Mouse (Mus musculus) hindbrain, embryonic 16.5 days (tissue): ENCODE measurements at regions not wholly inside any gene's neighbourhood (a gene's known extent, or its start where the extent isn't known, plus 50 kb on each side); places are given as distances from the start of the nearest gene placed in this dataset. TPM values are rescaled to one million over a fixed set of nuclear protein-coding genes. Genes with fewer than 3 reads are reported as not detected.

Source experiments
- ATAC-seq: fragments of 200-750 bp; cut with Nextera tagmentation; 2 replicates; pipeline ENCODE4 v1.8.0; 2017; ENCODE audit warnings: moderate TSS enrichment, moderate library complexity
- H3K27ac ChIP-seq: fragments of 300-500 bp; sonication (generic); 2 replicates; pipeline ENCODE4 v1.5.1; 2014; ENCODE audit warnings: low read depth, mild to moderate bottlenecking, control low read depth, low read length, moderate library complexity
- H3K27me3 ChIP-seq: fragments of 300-500 bp; sonication (generic); replicated peaks from 2 replicates; pipeline ENCODE4 v1.6.1; 2014; ENCODE audit warnings: low read length; ENCODE audit not compliant: control insufficient read depth, insufficient read depth
- H3K36me3 ChIP-seq: fragments of 300-500 bp; sonication (generic); 2 replicates; pipeline ENCODE4 v1.6.1; 2014; ENCODE audit warnings: mild to moderate bottlenecking, low read length, moderate library complexity, mixed read lengths; ENCODE audit not compliant: control insufficient read depth, insufficient read depth
- H3K4me1 ChIP-seq: fragments of 300-500 bp; sonication (generic); 2 replicates; pipeline ENCODE4 v1.6.1; 2014; ENCODE audit warnings: low read depth, low read length; ENCODE audit not compliant: control insufficient read depth, insufficient read depth
- H3K4me2 ChIP-seq: fragments of 300-500 bp; sonication (generic); 2 replicates; pipeline ENCODE4 v1.6.1; 2014; ENCODE audit warnings: mild to moderate bottlenecking, low read length, control low read depth, moderate library complexity
- H3K4me3 ChIP-seq: fragments of 300-500 bp; sonication (generic); 2 replicates; pipeline ENCODE4 v1.5.1; 2014; ENCODE audit warnings: mild to moderate bottlenecking, low read length, control low read depth, moderate library complexity
- H3K9ac ChIP-seq: fragments of 300-500 bp; sonication (generic); 2 replicates; pipeline ENCODE4 v1.6.1; 2014; ENCODE audit warnings: low read depth, mild to moderate bottlenecking, control low read depth, low read length, moderate library complexity
- H3K9me3 ChIP-seq: fragments of 300-500 bp; sonication (generic); 2 replicates; pipeline ENCODE4 v1.6.1; 2014; ENCODE audit warnings: mild to moderate bottlenecking, low read length, moderate library complexity; ENCODE audit not compliant: control insufficient read depth
- WGBS: fragments of 180-500 bp; shearing (Covaris S2); extraction: QIAGEN DNeasy Blood & Tissue Kit; methylation state at CpG from one replicate; pipeline ENCODE4 v1.1.7; 2014; 5-methylcytosine and 5-hydroxymethylcytosine counted together
- microRNA counts: library from miRNA; unstranded; fragments of <30 nt; microRNA quantifications from one replicate; lab custom pipeline; 2016
- microRNA-seq: library from miRNA; unstranded; fragments of <30 nt; microRNA quantifications from one replicate; pipeline ENCODE4, GENCODE M21; 2017

GRCm38 (mm10) chr9:8273253-8273652 lies 139.2 kb upstream of the Cep126 start:
- H3K4me1 ChIP-seq: no peaks in the 10 kb centered on the region
- no peak overlapping the region for H3K9ac ChIP-seq
- ATAC-seq: no peak
- H3K36me3 ChIP-seq: no peaks in the 10 kb centered on the region
- H3K27ac ChIP-seq: no peak overlapping the region
- no peak overlapping the region for H3K4me2 ChIP-seq
- H3K27me3 ChIP-seq: no peaks in the 10 kb centered on the region
- H3K9me3 ChIP-seq: no peaks in the 10 kb centered on the region
- 93% methylated on average over 2 of the region's 2 CpGs for WGBS
- no peak overlapping the region for H3K4me3 ChIP-seq

GRCm38 (mm10) chr9:8249542-8249941 lies 115.4 kb upstream of the Cep126 start:
- 86% methylated on average over 3 of the region's 3 CpGs for WGBS
- no peak for ATAC-seq
- H3K4me1 ChIP-seq: no peaks in the 10 kb centered on the region
- no peak overlapping the region for H3K4me2 ChIP-seq
- H3K27ac ChIP-seq: no peak overlapping the region
- no peak overlapping the region for H3K9ac ChIP-seq
- H3K27me3 ChIP-seq: no peaks in the 10 kb centered on the region
- H3K36me3 ChIP-seq: no peaks in the 10 kb centered on the region
- H3K4me3 ChIP-seq: no peak overlapping the region
- H3K9me3 ChIP-seq: no peaks in the 10 kb centered on the region

GRCm38 (mm10) chr9:8228078-8228477 lies 94.0 kb upstream of the Cep126 start:
- Histone ChIP-seq H3K27me3 (no peaks in the 10 kb centered on the region), H3K9me3 (no peaks in the 10 kb centered on the region), H3K4me3 (no peak overlapping the region), H3K9ac (no peak overlapping the region), H3K4me2 (no peak overlapping the region), H3K27ac (no peak overlapping the region), H3K36me3 (no peaks in the 10 kb centered on the region), H3K4me1 (no peaks in the 10 kb centered on the region)
- ATAC-seq: no peak

- 44% methylated on average over 1 of the region's 1 CpGs for WGBS
- Histone ChIP-seq H3K36me3 (no peaks in the 10 kb centered on the region), H3K4me3 (no peak overlapping the region), H3K9ac (no peak overlapping the region), H3K4me1 (no peaks in the 10 kb centered on the region), H3K27ac (no peak overlapping the region), H3K27me3 (no peaks in the 10 kb centered on the region), H3K4me2 (no peak overlapping the region), H3K9me3 (no peaks in the 10 kb centered on the region)
- peak; percentile 76; the same call in 1 of the 2 replicates for ATAC-seq
These were observed 92.3 kb upstream of the Cep126 start for GRCm38 (mm10) chr9:8226415-8226814.

- Histone ChIP-seq H3K4me2 (no peak overlapping the region), H3K4me1 (no peaks in the 10 kb centered on the region), H3K4me3 (no peak overlapping the region), H3K27me3 (no peaks in the 10 kb centered on the region), H3K36me3 (no peaks in the 10 kb centered on the region), H3K27ac (no peak overlapping the region), H3K9me3 (no peaks in the 10 kb centered on the region), H3K9ac (no peak overlapping the region)
- peak; percentile 82 for ATAC-seq
These were observed 74.8 kb upstream of the Cep126 start for GRCm38 (mm10) chr9:8208855-8209254.

- Histone ChIP-seq H3K27me3 (no peaks in the 10 kb centered on the region), H3K9ac (no peak overlapping the region), H3K36me3 (no peaks in the 10 kb centered on the region), H3K4me2 (no peak overlapping the region), H3K9me3 (no peaks in the 10 kb centered on the region), H3K27ac (no peak overlapping the region), H3K4me1 (no peaks in the 10 kb centered on the region), H3K4me3 (no peak overlapping the region)
- ATAC-seq: no peak
- 88% methylated on average over 1 of the region's 1 CpGs for WGBS
These were observed 51.3 kb upstream of the Cep126 start for GRCm38 (mm10) chr9:8185433-8185832.

MicroRNA genes in the stretch of these regions (microRNA counts, 519-probe panel; counts per million panel counts)
- microRNA mmu-miR-1899 (lab: Ali Mortazavi, UCI): 1,102 counts per million, percentile 7 among the panel's probes with 10 or more counts

Small RNAs in the stretch of these regions (microRNA-seq; reads per million reads assigned to microRNA genes)
- not detected for gene Mir1899
